Mouse (Mus musculus) embryo, embryonic 11.5 days (tissue): ENCODE measurements around the gene Psmd1.

Experiments
- DNase-seq: peaks from one replicate; pipeline ENCODE4 v3.0.0-alpha.2; 2012; ENCODE audit warnings: low read depth, low spot score

Gene Psmd1

GRCm38 (mm10) chr1:86156075-86156474 lies 91.9 kb downstream of the Psmd1 start:
- DNase-seq, result no peak

- DNase-seq, result no peak
Observed at GRCm38 (mm10) chr1:86156595-86156994, 92.4 kb downstream of the Psmd1 start.

GRCm38 (mm10) chr1:86160059-86160458 lies 95.9 kb downstream of the Psmd1 start:
- DNase-seq, result no peak

GRCm38 (mm10) chr1:86160479-86160878 lies 96.3 kb downstream of the Psmd1 start:
- DNase-seq, result no peak

- DNase-seq, result no peak
Observed at GRCm38 (mm10) chr1:86161061-86161460, 96.9 kb downstream of the Psmd1 start.

GRCm38 (mm10) chr1:86174602-86175001 lies 110.4 kb downstream of the Psmd1 start:
- no peak for DNase-seq

- DNase-seq, result no peak
Observed at GRCm38 (mm10) chr1:86176066-86176465, 111.9 kb downstream of the Psmd1 start.

GRCm38 (mm10) chr1:86178462-86179253 lies 114.5 kb downstream of the Psmd1 start:
- DNase-seq, result peak; percentile 78

- no peak for DNase-seq
Observed at GRCm38 (mm10) chr1:86182004-86182709, 118.0 kb downstream of the Psmd1 start.

- no peak for DNase-seq
Observed at GRCm38 (mm10) chr1:86183577-86184263, 119.5 kb downstream of the Psmd1 start.

GRCm38 (mm10) chr1:86186762-86187161 lies 122.6 kb downstream of the Psmd1 start:
- no peak for DNase-seq

- no peak for DNase-seq
Observed at GRCm38 (mm10) chr1:86187856-86188255, 123.7 kb downstream of the Psmd1 start.

GRCm38 (mm10) chr1:86188271-86188670 lies 124.1 kb downstream of the Psmd1 start:
- DNase-seq, result no peak
